Mouse (Mus musculus) lung, adult 2 months (tissue): Measurements from ENCODE around the gene Nenf. TPM values are rescaled to one million over a fixed set of nuclear protein-coding genes. Genes with fewer than 3 reads are reported as not detected.

Source experiments
- DNase-seq: peaks from one replicate; pipeline ENCODE4 v3.0.0; 2022
- H3K4me1 ChIP-seq: fragments of 200-500 bp; 2 replicates; pipeline ENCODE4 v1.6.1; 2011; ENCODE audit warnings: low read length; ENCODE audit not compliant: control insufficient read depth, insufficient read depth
- H3K4me3 ChIP-seq: fragments of 200-500 bp; replicated peaks from 2 replicates; pipeline ENCODE3; 2011; ENCODE audit warnings: low read depth, mild to moderate bottlenecking, control low read depth, low read length; ENCODE audit errors: extremely low read depth
- CTCF ChIP-seq: fragments of 200-500 bp; IDR thresholded peaks from 2 replicates; pipeline ENCODE4 v1.5.1; 2011; ENCODE audit warnings: mild to moderate bottlenecking, low read length, control low read depth; ENCODE audit not compliant: insufficient read depth
- POLR2A ChIP-seq: fragments of 200-500 bp; IDR thresholded peaks from 2 replicates; pipeline ENCODE4 v1.6.1; 2011; ENCODE audit warnings: low read depth, mild to moderate bottlenecking, control low read depth, low read length, borderline replicate concordance; ENCODE audit errors: extremely low read depth
- WGBS: fragments of 180-500 bp; shearing (Covaris S2); methylation state at CpG from one replicate; pipeline ENCODE4 v1.1.7; 2018; 5-methylcytosine and 5-hydroxymethylcytosine counted together
- polyA plus RNA-seq: library from polyadenylated mRNA; depleted of rRNA; stranded (reverse); fragments of >200 nt; gene quantifications from 2 replicates; pipeline ENCODE4 v1.2.3, GENCODE M21; 2012

Nenf gene
- polyA plus RNA-seq, 1 experiment, result 164 TPM

- WGBS, result 54% methylated on average over 9 of the region's 9 CpGs
- DNase-seq, result no peak
- no peaks in the 10 kb centered on the region for H3K4me1 ChIP-seq
- H3K4me3 ChIP-seq, result no peak overlapping the region
- TF ChIP-seq CTCF, result no peak
- TF ChIP-seq POLR2A, result no peak
Observed at GRCm38 (mm10) chr1:191293996-191294795, 23.8 kb downstream of the Nenf start.

GRCm38 (mm10) chr1:191293051-191293450 lies 24.9 kb downstream of the Nenf start:
- no peak for DNase-seq
- TF ChIP-seq CTCF, result no peak
- no peak for TF ChIP-seq POLR2A
- Histone ChIP-seq H3K4me1 (no peaks in the 10 kb centered on the region), H3K4me3 (no peak overlapping the region)
- 89% methylated on average over 2 of the region's 2 CpGs for WGBS

- DNase-seq, result peak; percentile 38
- Histone ChIP-seq H3K4me1 (no peaks in the 10 kb centered on the region), H3K4me3 (no peak overlapping the region)
- WGBS, result 48% methylated on average over 5 of the region's 5 CpGs
- no peak for TF ChIP-seq CTCF
- TF ChIP-seq POLR2A, result no peak
Observed at GRCm38 (mm10) chr1:191292348-191292747, 25.6 kb downstream of the Nenf start.

GRCm38 (mm10) chr1:191288762-191289161 lies 29.2 kb downstream of the Nenf start:
- Histone ChIP-seq H3K4me3 (no peak overlapping the region), H3K4me1 (no peaks in the 10 kb centered on the region)
- DNase-seq, result peak; percentile 65
- TF ChIP-seq CTCF (peak; percentile 60), POLR2A (no peak)
- WGBS, result 37% methylated on average over 8 of the region's 8 CpGs

GRCm38 (mm10) chr1:191284502-191284901 lies 33.5 kb downstream of the Nenf start:
- peaks cover 6% of the 10 kb centered on the region; the same call in 1 of the 2 replicates for H3K4me1 ChIP-seq
- DNase-seq, result no peak
- TF ChIP-seq CTCF (no peak), POLR2A (no peak)
- WGBS, result 89% methylated on average over 8 of the region's 8 CpGs
- H3K4me3 ChIP-seq, result no peak overlapping the region

GRCm38 (mm10) chr1:191283110-191284040 lies 34.6 kb downstream of the Nenf start:
- 77% methylated on average over 13 of the region's 13 CpGs for WGBS
- Histone ChIP-seq H3K4me3 (no peak overlapping the region), H3K4me1 (peaks cover 6% of the 10 kb centered on the region; the same call in 1 of the 2 replicates)
- DNase-seq, result no peak
- TF ChIP-seq CTCF (no peak), POLR2A (no peak)

GRCm38 (mm10) chr1:191282319-191282718 lies 35.7 kb downstream of the Nenf start:
- 75% methylated on average over 1 of the region's 1 CpGs for WGBS
- H3K4me1 ChIP-seq, result peaks cover 9% of the 10 kb centered on the region

GRCm38 (mm10) chr1:191281171-191281570 lies 36.8 kb downstream of the Nenf start:
- no peak overlapping the region for H3K4me3 ChIP-seq
- DNase-seq, result peak; percentile 31
- WGBS, result 37% methylated on average over 7 of the region's 7 CpGs

More at GRCm38 (mm10) chr1:191282319-191282718, 35.7 kb downstream of the Nenf start:
- DNase-seq, result no peak
- no peak for TF ChIP-seq CTCF
- TF ChIP-seq POLR2A, result no peak
- no peak overlapping the region for H3K4me3 ChIP-seq

GRCm38 (mm10) chr1:191278324-191278723 lies 39.7 kb downstream of the Nenf start:
- no peak for DNase-seq

More at GRCm38 (mm10) chr1:191281171-191281570, 36.8 kb downstream of the Nenf start:
- TF ChIP-seq POLR2A (no peak), CTCF (no peak)
- H3K4me1 ChIP-seq, result peaks cover 9% of the 10 kb centered on the region

GRCm38 (mm10) chr1:191277549-191278059 lies 40.4 kb downstream of the Nenf start:
- 44% methylated on average over 14 of the region's 14 CpGs for WGBS
- TF ChIP-seq POLR2A, result no peak
- TF ChIP-seq CTCF, result no peak
- peak; percentile 64 for DNase-seq
- Histone ChIP-seq H3K4me1 (peaks cover 9% of the 10 kb centered on the region), H3K4me3 (no peak overlapping the region)

More at GRCm38 (mm10) chr1:191278324-191278723, 39.7 kb downstream of the Nenf start:
- Histone ChIP-seq H3K4me1 (peaks cover 9% of the 10 kb centered on the region), H3K4me3 (no peak overlapping the region)
- 64% methylated on average over 4 of the region's 4 CpGs for WGBS
- TF ChIP-seq CTCF (no peak), POLR2A (no peak)
